Mouse (Mus musculus) myocyte (in vitro differentiated cells): ENCODE measurements around the gene Itpkb. TPM values are rescaled to one million over a fixed set of nuclear protein-coding genes. Genes with fewer than 3 reads are reported as not detected.

ENCODE experiments used
- H3K27me3 ChIP-seq: one replicate; pipeline ENCODE4 v1.6.1; 2011; ENCODE audit not compliant: control insufficient read depth, insufficient read depth, insufficient read length
- H3K36me3 ChIP-seq: one replicate; pipeline ENCODE4 v1.6.1; 2011; ENCODE audit not compliant: control insufficient read depth, insufficient read depth
- H3K4me2 ChIP-seq: one replicate; pipeline ENCODE4 v1.6.1; 2011; ENCODE audit warnings: low read depth, control low read depth
- H3K4me3 ChIP-seq: one replicate; pipeline ENCODE4 v1.5.1; 2011; ENCODE audit warnings: mild to moderate bottlenecking, control low read depth, moderate library complexity
- H3K79me2 ChIP-seq: one replicate; pipeline ENCODE4 v1.6.1; 2011; ENCODE audit not compliant: control insufficient read depth, insufficient read depth
- H3ac ChIP-seq: one replicate; pipeline ENCODE4 v1.6.1; 2011; ENCODE audit not compliant: control insufficient read depth, insufficient read length
- CEBPB ChIP-seq: IDR thresholded peaks from 2 replicates; pipeline ENCODE4 v1.6.1; 2011; ENCODE audit warnings: mild to moderate bottlenecking, moderate library complexity; ENCODE audit not compliant: poor library complexity, insufficient read depth, severe bottlenecking
- E2F4 ChIP-seq: IDR thresholded peaks from one replicate; pipeline ENCODE4 v1.6.1; 2011; ENCODE audit warnings: mild to moderate bottlenecking, control low read depth, moderate library complexity; ENCODE audit not compliant: insufficient read depth
- MAX ChIP-seq: IDR thresholded peaks from one replicate; pipeline ENCODE4 v1.6.1; 2011; ENCODE audit warnings: low read depth, mild to moderate bottlenecking, control low read depth
- MYOD1 ChIP-seq, 3 experiments: IDR thresholded peaks; one replicate each; pipeline ENCODE4 v1.6.1; 2011; ENCODE audit warnings: control low read depth in 2 of 3, low read depth in 2 of 3, mild to moderate bottlenecking in 2 of 3, moderate library complexity in 1 of 3; ENCODE audit not compliant: insufficient read length in 2 of 3, control insufficient read depth in 1 of 3
- MYOG ChIP-seq, 3 experiments: IDR thresholded peaks; one replicate each; pipeline ENCODE4 v1.6.1; 2011; ENCODE audit warnings: control low read depth in 2 of 3, low read depth in 2 of 3, mild to moderate bottlenecking in 2 of 3; ENCODE audit not compliant: insufficient read length in 2 of 3, control insufficient read depth in 1 of 3, insufficient read depth in 1 of 3
- POLR2A ChIP-seq: IDR thresholded peaks from one replicate; pipeline ENCODE4 v1.6.1; 2011; ENCODE audit warnings: low read depth, mild to moderate bottlenecking, control low read depth, moderate library complexity; ENCODE audit not compliant: insufficient read length
- POLR2AphosphoS2 ChIP-seq: IDR thresholded peaks from one replicate; pipeline ENCODE4 v1.6.1; 2011; ENCODE audit warnings: low read depth, control low read depth; ENCODE audit not compliant: insufficient read length
- REST ChIP-seq: IDR thresholded peaks from one replicate; pipeline ENCODE4 v1.6.1; 2011; ENCODE audit warnings: mild to moderate bottlenecking, control low read depth, moderate library complexity; ENCODE audit not compliant: insufficient read depth, insufficient read length
- SRF ChIP-seq: IDR thresholded peaks from one replicate; pipeline ENCODE4 v1.6.1; 2011; ENCODE audit warnings: low read depth; ENCODE audit not compliant: control insufficient read depth, insufficient read length
- TCF12 ChIP-seq: IDR thresholded peaks from one replicate; pipeline ENCODE4 v1.6.1; 2011; ENCODE audit warnings: mild to moderate bottlenecking, control low read depth; ENCODE audit not compliant: poor library complexity, insufficient read depth, severe bottlenecking
- TCF3 ChIP-seq: IDR thresholded peaks from one replicate; pipeline ENCODE4 v1.6.1; 2011; ENCODE audit warnings: low read depth, control low read depth; ENCODE audit not compliant: insufficient read length
- USF1 ChIP-seq: IDR thresholded peaks from one replicate; pipeline ENCODE4 v1.6.1; 2011; ENCODE audit warnings: low read depth, mild to moderate bottlenecking, control low read depth, moderate library complexity
- polyA plus RNA-seq: library from polyadenylated mRNA; unstranded; fragments of >200 nt; fragmentation: generic; extraction: Trizol; gene quantifications from one replicate; pipeline ENCODE4 v1.2.1, GENCODE M21; 2012; ENCODE audit warnings: missing spikeins

The Itpkb gene
- polyA plus RNA-seq, 1 experiment, result 1.1 TPM

- TF ChIP-seq MAX (no peak), TCF3 (no peak), TCF12 (no peak), MYOG (IDR thresholded peaks at IDR 0.05; ENCODE audit: control insufficient read depth in 1 of 3, insufficient read depth in 1 of 3, insufficient read length in 2 of 3, low read depth in 2 of 3) (no peak), SRF (no peak), E2F4 (no peak), POLR2AphosphoS2 (no peak), USF1 (no peak), MYOD1 (IDR thresholded peaks at IDR 0.05; ENCODE audit: control insufficient read depth in 1 of 3, insufficient read length in 2 of 3, low read depth in 2 of 3) (no peak), CEBPB (no peak), POLR2A (no peak), REST (no peak)
- H3K4me2 ChIP-seq, result no peak overlapping the region
- H3K27me3 ChIP-seq, result peaks cover 11% of the 10 kb centered on the region
- no peak overlapping the region for H3ac ChIP-seq
- H3K79me2 ChIP-seq, result no peaks in the 10 kb centered on the region
- no peaks in the 10 kb centered on the region for H3K36me3 ChIP-seq
- H3K4me3 ChIP-seq, result no peak overlapping the region
These were observed 68.2 kb downstream of the Itpkb start for GRCm38 (mm10) chr1:180398446-180398845.

- H3K4me3 ChIP-seq, result no peak overlapping the region
- no peak overlapping the region for H3K4me2 ChIP-seq
- no peaks in the 10 kb centered on the region for H3K36me3 ChIP-seq
- H3K79me2 ChIP-seq, result no peaks in the 10 kb centered on the region
- no peak overlapping the region for H3ac ChIP-seq
- TF ChIP-seq TCF3, result no peak
- TF ChIP-seq MYOD1 (IDR thresholded peaks at IDR 0.05; ENCODE audit: control insufficient read depth in 1 of 3, insufficient read length in 2 of 3, low read depth in 2 of 3), result no peak
- peaks cover 11% of the 10 kb centered on the region for H3K27me3 ChIP-seq
These were observed 70.6 kb downstream of the Itpkb start for GRCm38 (mm10) chr1:180400691-180401455.

DNA sequence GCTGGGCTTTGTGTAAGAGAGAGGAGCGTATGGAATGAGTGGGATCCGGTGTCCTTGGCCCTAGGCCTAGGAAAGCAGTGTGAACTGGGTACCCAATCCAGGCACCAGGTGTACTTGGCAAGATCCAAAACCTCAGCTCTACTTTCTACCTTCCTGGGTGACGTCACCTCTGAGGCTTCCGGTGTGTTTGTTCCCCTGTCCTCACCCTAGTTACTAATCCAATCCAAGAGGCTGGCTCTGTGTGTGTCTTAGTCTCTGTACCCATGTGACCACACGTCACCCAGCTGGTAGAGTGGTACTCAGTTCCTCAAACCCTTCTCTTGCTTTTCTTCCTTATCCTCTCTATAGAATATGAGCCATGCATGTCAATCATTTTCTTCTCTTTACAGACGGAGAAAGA is 71.4 kb downstream of the Itpkb start:
- Histone ChIP-seq H3K4me3 (no peak overlapping the region), H3K4me2 (no peak overlapping the region)
- TF ChIP-seq POLR2A (no peak), E2F4 (no peak), MYOD1 (IDR thresholded peaks at IDR 0.05; ENCODE audit: control insufficient read depth in 1 of 3, insufficient read length in 2 of 3, low read depth in 2 of 3) (no peak), CEBPB (no peak), USF1 (no peak), TCF12 (no peak)

GRCm38 (mm10) chr1:180402481-180403081 is 72.3 kb downstream of the Itpkb start:
- Histone ChIP-seq H3K4me3 (no peak overlapping the region), H3K36me3 (no peaks in the 10 kb centered on the region), H3ac (no peak overlapping the region), H3K79me2 (no peaks in the 10 kb centered on the region), H3K27me3 (peaks cover 6% of the 10 kb centered on the region), H3K4me2 (no peak overlapping the region)
- no peak for TF ChIP-seq REST
- TF ChIP-seq TCF12, result no peak
- no peak for TF ChIP-seq MYOD1 (IDR thresholded peaks at IDR 0.05; ENCODE audit: control insufficient read depth in 1 of 3, insufficient read length in 2 of 3, low read depth in 2 of 3)
- TF ChIP-seq TCF3, result no peak
- TF ChIP-seq USF1, result no peak
- TF ChIP-seq MYOG (IDR thresholded peaks at IDR 0.05; ENCODE audit: control insufficient read depth in 1 of 3, insufficient read depth in 1 of 3, insufficient read length in 2 of 3, low read depth in 2 of 3), result no peak
- TF ChIP-seq POLR2A, result no peak
- TF ChIP-seq MAX, result no peak
- TF ChIP-seq E2F4, result no peak
- TF ChIP-seq CEBPB, result no peak

More for the DNA sequence above, 71.4 kb downstream of the Itpkb start:
- H3K27me3 ChIP-seq, result peaks cover 11% of the 10 kb centered on the region
- H3K36me3 ChIP-seq, result no peaks in the 10 kb centered on the region
- H3ac ChIP-seq, result no peak overlapping the region
- no peaks in the 10 kb centered on the region for H3K79me2 ChIP-seq

DNA sequence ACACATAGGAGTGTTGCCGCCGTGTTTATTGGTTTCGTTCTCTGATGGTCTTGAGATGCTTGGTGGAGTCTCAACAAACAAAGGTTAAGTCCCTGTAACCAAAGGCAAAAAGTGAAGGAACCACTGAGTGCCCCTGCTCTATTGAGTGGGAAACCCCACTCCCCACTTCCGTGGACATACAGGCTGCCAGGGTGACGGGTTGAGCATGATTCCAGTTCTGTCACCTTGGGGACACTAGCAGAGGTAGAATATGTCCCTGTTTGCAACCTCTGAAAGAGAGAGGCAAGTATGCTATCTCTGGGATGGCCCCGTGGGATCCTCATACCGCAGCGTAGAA is 73.0 kb downstream of the Itpkb start:
- H3K79me2 ChIP-seq, result no peaks in the 10 kb centered on the region
- no peak overlapping the region for H3ac ChIP-seq
- H3K4me3 ChIP-seq, result no peak overlapping the region
- TF ChIP-seq MAX, result no peak
- no peak for TF ChIP-seq SRF
- TF ChIP-seq CEBPB, result no peak
- TF ChIP-seq POLR2A, result no peak
- TF ChIP-seq USF1, result no peak
- TF ChIP-seq MYOD1 (IDR thresholded peaks at IDR 0.05; ENCODE audit: control insufficient read depth in 1 of 3, insufficient read length in 2 of 3, low read depth in 2 of 3), result no peak
- no peak for TF ChIP-seq TCF12
- TF ChIP-seq TCF3, result no peak
- TF ChIP-seq E2F4, result no peak
- no peak for TF ChIP-seq MYOG (IDR thresholded peaks at IDR 0.05; ENCODE audit: control insufficient read depth in 1 of 3, insufficient read depth in 1 of 3, insufficient read length in 2 of 3, low read depth in 2 of 3)
- no peak for TF ChIP-seq REST
- no peak for TF ChIP-seq POLR2AphosphoS2
- H3K36me3 ChIP-seq, result no peaks in the 10 kb centered on the region
- no peak overlapping the region for H3K4me2 ChIP-seq
- peaks cover 6% of the 10 kb centered on the region for H3K27me3 ChIP-seq
